Mouse (Mus musculus) layer of hippocampus, postnatal 36 days (tissue): ENCODE data around the gene Poc1b. TPM values are rescaled to one million over a fixed set of nuclear protein-coding genes. Genes with fewer than 3 reads are reported as not detected.

ENCODE experiments used
- DNase-seq, 2 experiments: peaks; one replicate each; pipeline ENCODE4 v3.0.0; 2022
- total RNA-seq, 2 experiments: library from RNA; stranded (reverse); gene quantifications; 2 replicates each; pipeline ENCODE4 v1.2.3; 2021

The Poc1b gene
- total RNA-seq, 2 experiments from 2014 or later, result 6.9 to 9.0 TPM

DNA sequence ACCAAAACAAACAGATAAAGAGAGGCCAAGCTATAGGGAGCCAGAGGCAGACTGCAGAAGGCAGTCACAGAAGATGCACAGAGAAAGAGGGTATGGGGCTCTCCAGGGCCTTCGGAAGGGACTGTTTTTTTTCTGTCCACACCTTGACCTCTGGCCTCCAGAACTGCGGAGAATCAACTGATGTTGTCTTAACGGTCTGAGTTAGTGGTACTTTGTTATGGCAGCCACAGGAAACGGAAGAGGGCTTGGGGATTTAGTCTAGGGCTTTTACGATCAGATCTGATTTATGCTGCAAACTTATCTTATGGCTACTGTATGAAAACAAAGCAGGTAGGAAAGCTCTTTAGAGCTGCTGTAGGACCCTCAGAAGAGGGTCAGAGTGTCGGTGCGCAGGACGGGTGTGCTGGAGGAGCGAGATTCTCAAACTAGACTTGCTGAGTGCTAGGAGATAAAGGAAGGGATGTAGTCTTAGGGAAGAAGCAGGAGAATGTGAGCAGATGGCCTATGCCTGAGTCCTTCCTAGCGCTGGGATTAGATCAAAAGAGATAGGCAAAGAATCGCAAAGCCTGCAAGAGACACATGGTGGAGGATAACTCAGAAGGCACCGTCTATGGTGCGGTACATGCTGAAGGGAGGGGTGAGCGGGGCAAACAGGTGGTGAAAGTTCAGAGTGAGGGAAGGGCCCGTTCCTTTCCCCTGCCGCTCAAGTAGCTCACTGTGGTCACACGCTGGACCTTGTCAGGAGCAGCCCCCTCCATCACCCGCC is 8.8 kb downstream of the Poc1b start:
- DNase-seq, result no peak

GRCm38 (mm10) chr10:99116237-99116632 is 9.4 kb downstream of the Poc1b start:
- no peak for DNase-seq

DNA sequence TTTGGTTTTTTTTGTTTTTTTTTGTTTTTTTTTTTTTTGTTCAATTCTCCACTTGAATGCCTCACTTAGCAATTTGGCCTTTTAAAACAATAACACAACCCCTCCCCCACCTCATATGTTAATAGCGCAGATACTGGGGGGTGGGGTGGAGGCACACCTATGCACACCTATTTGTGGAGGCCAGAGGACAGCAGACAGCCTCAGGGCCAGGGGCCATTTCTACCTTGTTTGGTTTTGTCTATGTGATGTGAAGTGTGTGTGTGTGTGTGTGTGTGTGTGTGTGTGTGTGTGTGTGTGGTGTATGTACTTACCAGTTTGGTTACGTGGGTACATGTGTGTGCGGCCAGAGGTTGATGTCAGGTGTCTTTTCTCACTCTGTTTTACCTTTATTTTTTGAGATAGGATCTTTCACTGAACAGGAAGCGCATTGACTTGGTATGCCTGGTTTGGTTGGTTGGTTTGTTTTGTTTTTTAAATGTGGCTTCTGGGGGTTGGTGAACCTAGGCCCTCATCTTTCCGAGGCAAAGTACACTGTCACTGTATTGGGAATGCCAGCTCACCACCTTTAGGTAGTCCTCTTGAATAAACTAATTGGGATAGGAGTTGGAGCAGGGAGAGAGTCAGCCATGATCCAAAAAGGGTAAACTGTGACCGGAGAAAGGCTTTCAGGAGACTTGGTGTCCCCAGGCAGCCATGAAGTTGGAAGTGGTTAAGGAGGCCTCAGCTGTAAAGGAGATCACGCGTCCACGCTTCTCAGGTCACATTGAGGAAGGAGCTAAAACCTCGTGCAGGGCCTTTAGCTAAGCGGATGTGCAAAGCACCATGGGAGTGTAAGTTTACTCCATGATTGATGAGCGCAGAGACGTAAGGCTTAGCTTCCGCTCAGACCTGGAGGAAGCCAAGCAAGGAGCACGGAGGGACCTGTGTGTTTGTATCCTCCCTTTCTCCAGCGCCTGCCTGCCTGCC is 10.1 kb downstream of the Poc1b start:
- no peak for DNase-seq

GRCm38 (mm10) chr10:99117876-99118275 is 11.0 kb downstream of the Poc1b start:
- DNase-seq, result no peak

DNA sequence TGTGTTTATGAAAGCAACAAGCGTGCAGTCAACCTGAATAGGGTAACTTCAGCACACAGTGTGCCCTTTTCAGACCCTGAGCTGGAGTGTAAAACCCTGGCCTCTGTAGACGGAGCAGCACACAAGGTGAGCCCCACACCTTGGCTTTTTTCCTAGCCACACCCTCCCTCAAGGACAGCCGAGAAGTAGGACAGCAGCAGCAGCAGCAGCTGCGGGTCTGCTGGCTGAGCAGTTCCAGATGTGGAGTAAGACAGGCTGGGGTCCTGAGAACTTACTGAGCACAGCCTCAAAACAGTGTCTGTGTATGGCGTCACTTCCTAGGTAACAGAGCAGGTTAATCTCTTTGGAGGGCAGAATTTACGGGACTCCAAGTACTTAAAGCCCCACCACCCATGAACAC is 11.9 kb downstream of the Poc1b start:
- DNase-seq, result no peak

DNA sequence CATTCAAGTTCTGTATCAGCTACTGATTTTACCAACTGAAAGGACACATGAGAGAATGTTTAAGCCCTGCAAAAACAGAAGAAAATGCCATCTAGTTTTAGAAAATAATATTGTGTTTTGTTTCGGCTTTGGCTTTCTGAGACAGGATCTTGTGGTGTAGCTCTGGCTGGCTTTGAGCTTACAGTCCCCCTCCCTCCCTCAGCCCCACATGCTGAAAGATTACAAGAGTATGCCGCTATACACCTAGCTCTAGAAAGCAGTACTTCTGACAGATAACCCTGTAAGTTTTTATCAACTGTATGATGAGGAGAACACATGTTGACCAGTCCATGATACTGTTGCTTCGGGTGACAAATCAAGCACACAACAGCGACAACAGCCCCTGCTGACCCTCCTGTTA is 12.6 kb downstream of the Poc1b start:
- DNase-seq, result no peak

DNA sequence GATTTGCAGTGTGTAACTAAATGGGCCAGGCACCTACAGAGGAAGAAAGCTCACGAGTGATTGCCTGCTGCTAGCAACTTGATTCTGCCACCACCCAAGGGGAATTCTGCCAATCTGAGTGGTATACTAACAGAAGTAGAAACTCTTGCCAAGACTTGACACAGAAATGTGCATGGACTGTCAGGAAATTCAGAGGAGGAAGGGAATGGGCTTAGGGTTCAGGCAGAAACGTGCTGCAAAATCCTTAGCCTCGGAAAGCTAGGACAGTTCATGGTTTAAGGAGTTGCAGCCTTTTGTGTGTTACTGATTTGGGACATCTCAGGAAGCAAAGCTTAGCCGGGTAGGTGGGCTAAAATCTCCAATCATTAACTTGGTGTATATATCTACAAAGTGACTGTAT is 19.4 kb downstream of the Poc1b start, which contains the start of gene Phxr2:
Gene Phxr2 (minus strand): TSS at position 101 of the 400 bp plus-strand sequence.
- no peak for DNase-seq

GRCm38 (mm10) chr10:99126954-99127353 is 20.1 kb downstream of the Poc1b start:
- no peak for DNase-seq

- DNase-seq, result no peak
These were observed 20.9 kb downstream of the Poc1b start for GRCm38 (mm10) chr10:99127691-99128261.

DNA sequence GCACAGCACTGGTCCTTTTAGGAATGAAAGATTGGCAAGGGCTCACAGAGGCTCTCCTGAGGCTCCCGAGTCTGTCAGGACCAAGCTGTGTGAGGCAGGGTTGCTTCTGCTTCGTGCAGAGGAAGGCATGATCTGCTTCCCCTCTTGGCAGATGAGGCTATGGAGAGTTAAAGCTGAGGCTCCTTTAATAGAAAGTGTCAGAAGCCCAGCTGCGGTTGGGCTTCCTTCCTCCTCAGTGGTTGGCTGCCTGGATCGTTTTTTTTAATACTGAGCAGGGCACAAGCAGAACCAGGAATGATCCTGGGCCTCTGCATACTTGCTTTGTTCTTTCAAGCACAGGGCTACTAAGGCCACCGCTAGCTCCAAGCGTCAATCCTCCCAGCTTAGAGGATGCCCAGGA is 23.8 kb downstream of the Poc1b start:
- DNase-seq, result no peak

- no peak for DNase-seq
These were observed 24.5 kb downstream of the Poc1b start for GRCm38 (mm10) chr10:99131298-99131697.

DNA sequence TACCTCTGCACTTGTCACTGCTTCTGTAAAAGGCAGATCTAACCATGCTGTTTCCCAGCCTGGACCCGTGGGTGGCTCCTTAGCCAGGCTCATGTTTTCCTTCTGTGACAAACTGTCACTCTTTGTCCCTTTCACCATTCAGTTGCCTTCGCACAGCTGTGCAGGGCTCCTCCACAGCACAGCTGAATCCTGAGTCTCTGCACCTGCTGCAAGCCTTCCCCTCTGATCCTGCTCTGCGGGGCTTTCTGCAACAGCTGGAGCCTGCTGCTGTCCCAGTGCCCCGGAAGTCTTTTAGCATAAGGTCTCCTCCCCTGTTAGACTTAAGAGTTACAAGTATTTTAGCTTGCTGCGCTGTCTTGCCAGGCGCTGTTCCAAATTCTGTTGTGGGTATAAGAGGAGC is 25.4 kb downstream of the Poc1b start:
- no peak for DNase-seq

DNA sequence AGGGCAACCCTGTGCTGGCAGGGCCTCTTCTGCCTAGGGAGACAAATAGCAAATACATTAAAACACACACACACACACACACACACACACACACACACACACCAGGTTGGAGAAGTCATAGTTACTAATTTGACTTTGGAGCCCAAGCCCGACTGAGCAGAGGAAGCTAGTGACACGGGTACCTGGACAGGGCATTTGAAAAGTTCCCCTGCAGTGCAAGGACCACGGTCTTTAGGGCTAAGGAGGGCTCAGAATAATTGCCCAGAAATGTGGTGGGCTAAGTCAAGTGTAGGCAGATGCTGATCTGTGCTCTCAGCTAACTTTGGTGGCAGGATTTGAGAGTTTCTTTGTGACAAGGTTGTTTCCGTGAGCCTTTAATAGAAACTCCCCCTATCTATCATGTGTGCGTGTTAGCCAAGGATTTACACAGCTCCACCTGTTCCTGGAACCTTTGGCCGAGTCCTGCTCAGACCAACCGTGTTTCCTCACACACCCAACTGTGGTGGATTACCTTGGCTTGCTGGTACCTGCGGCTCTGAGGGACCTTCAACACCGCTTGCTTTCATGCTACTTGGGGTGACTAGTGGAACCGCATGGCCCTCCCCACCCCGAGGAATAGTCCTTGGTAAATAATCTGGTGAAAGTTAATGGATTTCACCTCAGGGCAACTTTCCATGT is 25.9 kb downstream of the Poc1b start:
- DNase-seq, result no peak

DNA sequence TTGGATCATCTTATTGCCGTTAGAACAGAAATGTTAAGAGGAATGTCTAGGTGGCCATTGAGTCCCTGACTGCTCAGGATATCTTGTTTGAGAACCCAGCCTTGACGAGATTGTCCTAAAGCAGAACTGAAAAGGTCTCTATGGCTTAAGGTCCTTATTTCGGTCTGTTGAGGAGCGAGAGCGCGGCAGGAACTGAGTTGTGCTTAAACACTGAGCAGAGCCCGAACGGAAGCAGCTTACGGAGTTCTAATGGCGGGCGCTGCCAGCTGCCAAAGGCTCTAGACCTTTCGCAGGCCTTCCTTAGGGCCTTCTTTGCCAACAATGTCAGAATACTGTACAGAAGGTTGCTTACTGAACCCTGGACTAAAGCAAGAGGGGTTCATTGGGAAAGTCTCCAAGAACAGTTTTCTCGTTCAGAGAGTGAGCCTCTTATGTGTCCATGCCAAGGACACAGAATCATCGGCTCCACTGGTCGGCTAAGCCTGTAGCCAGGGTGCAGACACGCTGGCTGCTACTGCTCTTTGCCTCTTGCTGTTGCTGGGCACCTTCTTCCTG is 26.6 kb downstream of the Poc1b start:
- DNase-seq, result no peak

DNA sequence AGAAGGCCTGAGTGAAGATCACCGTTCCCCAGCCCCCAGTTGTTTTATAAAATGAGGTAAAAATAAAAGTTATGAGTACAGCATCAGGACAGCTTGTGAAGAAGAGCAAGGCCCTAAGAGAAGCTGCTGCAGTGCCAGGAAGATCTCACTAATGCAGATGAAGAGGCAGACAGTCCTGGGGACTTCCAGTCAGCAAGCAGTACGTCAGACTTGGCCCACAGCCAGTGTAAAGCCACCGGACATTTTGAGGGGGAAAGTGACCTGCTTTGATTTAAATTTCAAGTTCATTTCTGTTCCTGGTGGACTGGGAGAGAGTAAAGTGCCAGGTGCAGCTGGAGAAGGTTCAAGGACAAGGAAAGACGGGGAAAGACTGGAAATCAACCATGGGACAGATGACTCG is 29.5 kb downstream of the Poc1b start:
- no peak for DNase-seq

DNA sequence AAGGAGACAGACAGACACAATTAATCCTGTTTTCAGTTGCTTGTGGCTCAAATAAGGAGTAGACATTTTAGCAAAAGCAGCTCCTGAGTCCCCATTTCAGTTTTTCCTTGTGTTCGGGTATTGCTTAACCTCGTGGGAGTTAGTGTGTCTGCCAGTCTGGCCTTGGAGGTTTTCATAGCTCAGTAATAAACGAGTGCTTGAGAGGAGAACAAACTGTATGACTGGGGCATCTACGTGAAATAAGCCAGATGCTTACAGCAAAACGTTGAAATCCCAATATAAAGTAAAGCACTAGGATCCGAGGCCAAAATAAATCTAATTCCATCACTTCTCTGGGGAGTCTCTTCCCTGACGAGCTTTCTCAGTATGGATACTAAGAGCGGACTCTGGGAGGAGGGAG is 38.8 kb downstream of the Poc1b start:
- no peak for DNase-seq

GRCm38 (mm10) chr10:99146596-99146995 is 39.8 kb downstream of the Poc1b start:
- no peak for DNase-seq

GRCm38 (mm10) chr10:99150016-99150415 is 43.2 kb downstream of the Poc1b start:
- no peak for DNase-seq

DNA sequence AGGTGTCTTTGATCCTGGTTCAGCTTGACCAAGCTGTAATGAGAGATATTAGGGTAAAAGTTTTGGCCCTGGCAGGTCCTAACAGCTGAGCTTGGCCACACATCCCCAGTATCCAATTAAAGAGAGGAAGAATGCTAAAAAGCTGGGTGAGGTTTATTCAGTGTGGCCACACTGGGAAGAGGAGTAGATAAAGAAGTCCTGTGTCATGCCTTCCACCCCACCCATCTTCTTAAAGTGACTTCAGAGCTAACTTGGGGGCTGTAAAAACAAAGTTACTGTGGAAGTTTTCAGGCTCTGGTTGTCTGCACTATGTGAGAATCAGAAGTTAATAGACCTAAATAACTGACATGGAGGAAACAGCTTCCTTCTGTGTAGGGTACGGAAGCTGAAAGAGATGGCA is 44.7 kb downstream of the Poc1b start:
- DNase-seq, result no peak

DNA sequence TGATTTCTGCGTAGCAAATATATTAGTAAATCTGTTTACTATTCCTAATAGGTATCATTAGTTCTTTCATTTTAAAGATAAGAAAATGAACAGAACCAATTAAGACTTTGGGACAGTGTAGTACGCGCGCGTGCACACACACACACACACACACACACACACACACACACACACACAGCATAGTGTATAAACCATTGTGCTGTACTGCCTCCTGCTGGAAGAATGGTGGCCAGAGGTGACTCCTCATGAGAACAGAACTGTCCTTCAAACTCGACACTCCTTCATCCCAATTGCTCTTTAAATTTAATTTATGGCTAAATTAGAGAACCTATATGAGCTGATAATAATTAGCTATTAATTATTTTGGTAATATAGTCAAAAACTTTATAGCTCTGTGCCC is 45.2 kb downstream of the Poc1b start:
- no peak for DNase-seq

DNA sequence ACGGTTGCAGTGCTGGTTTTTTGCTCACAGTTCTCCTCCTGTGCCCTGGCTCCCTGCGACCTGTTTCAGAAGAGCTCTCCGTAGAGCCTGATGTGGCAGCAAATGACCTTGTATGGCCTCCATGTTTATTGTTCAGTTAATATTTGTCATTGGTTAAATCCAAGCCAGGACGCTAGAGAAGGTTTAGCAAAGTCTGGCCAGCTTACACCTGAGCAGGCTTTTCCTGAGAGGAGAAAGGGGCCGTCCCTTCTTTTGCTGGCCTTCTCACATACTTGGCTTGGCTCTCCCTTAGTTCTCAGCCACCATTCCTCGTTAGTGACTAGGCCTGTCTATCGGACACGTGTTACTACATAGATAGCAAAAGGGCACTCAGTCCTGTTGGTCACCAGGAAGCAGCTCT is 47.8 kb downstream of the Poc1b start:
- no peak for DNase-seq

- no peak for DNase-seq
These were observed 50.0 kb downstream of the Poc1b start for GRCm38 (mm10) chr10:99156808-99157207.
